Mouse (Mus musculus): ENCODE data around the gene Upk3a.

DNA sequence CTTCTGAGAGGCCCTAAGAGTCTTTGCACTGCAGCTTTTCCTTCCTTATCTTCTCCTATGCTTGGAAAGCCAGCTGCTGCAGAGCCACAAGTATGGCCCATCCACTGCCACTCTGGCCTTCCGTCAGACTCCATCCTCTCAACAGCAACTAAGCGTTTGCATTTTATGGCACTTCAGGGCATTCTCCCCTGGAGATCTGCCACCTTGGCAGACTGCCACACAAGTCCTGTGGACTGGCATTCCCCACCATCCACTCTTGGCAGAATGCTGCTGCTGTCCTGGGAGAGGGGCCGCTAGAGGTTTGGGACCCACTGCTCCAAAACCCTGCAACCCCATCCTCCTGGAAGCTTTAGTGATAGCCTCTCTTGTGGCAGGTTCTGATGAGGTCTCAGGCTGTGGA, 14.9 kb downstream of the Upk3a start:
- no peak for TF ChIP-seq CTCF (IDR thresholded peaks at IDR 0.05; ENCODE audit: low read depth)
- TF ChIP-seq EP300 (IDR thresholded peaks at IDR 0.05; ENCODE audit: low read depth) = no peak

Data from heart, postnatal 0 days (tissue).